Mouse (Mus musculus): ENCODE data around the gene Kcnh3.

- TF ChIP-seq CTCF (IDR thresholded peaks at IDR 0.05; ENCODE audit: low read depth) (no peak), EP300 (IDR thresholded peaks at IDR 0.05; ENCODE audit: low read depth) (no peak)
Measured at GRCm38 (mm10) chr15:99278271-99278670, 53.6 kb downstream of the Kcnh3 start.

All from liver, embryonic 14.5 days (tissue).